Mouse (Mus musculus) brain, adult 2 months (tissue): ENCODE measurements around the gene Kdm3a.

Experiments used
- DNase-seq: peaks from one replicate; pipeline ENCODE4 v3.0.0; 2011; ENCODE audit warnings: low read depth, low spot score

The Kdm3a gene

GRCm38 (mm10) chr6:71632829-71633662, at the start of gene Kdm3a:
Gene Kdm3a, minus strand, starts transcription at chr6:71632990.
- DNase-seq = peak; percentile 100

GRCm38 (mm10) chr6:71678891-71679290, 46.1 kb upstream of the Kdm3a start:
- DNase-seq = no peak

GRCm38 (mm10) chr6:71673166-71673565, 40.4 kb upstream of the Kdm3a start:
- peak; percentile 6 for DNase-seq

- no peak for DNase-seq
Observed at GRCm38 (mm10) chr6:71664511-71664910, 31.7 kb upstream of the Kdm3a start.

- no peak for DNase-seq
Observed at GRCm38 (mm10) chr6:71658290-71658689, 25.5 kb upstream of the Kdm3a start.

GRCm38 (mm10) chr6:71655835-71656234, 23.0 kb upstream of the Kdm3a start:
- DNase-seq = no peak

GRCm38 (mm10) chr6:71651868-71652267, 19.1 kb upstream of the Kdm3a start:
- no peak for DNase-seq

- DNase-seq = no peak
Observed at GRCm38 (mm10) chr6:71632486-71632828, 333 bp downstream of the Kdm3a start.

GRCm38 (mm10) chr6:71631706-71632461, 906 bp downstream of the Kdm3a start:
- peak; percentile 65 for DNase-seq

GRCm38 (mm10) chr6:71631196-71631595, 1.6 kb downstream of the Kdm3a start:
- no peak for DNase-seq

- no peak for DNase-seq
Observed at GRCm38 (mm10) chr6:71627325-71627724, 5.5 kb downstream of the Kdm3a start.

GRCm38 (mm10) chr6:71625984-71626383, 6.8 kb downstream of the Kdm3a start:
- DNase-seq = no peak

- no peak for DNase-seq
Observed at GRCm38 (mm10) chr6:71624723-71625122, 8.1 kb downstream of the Kdm3a start.

- DNase-seq = peak; percentile 61
Observed at GRCm38 (mm10) chr6:71621981-71622380, 10.8 kb downstream of the Kdm3a start.

- DNase-seq = no peak
Observed at GRCm38 (mm10) chr6:71621551-71621950, 11.2 kb downstream of the Kdm3a start.

- DNase-seq = peak; percentile 19
Observed at GRCm38 (mm10) chr6:71616959-71617358, 15.8 kb downstream of the Kdm3a start.

GRCm38 (mm10) chr6:71613225-71613624, 19.6 kb downstream of the Kdm3a start:
- DNase-seq = no peak

GRCm38 (mm10) chr6:71609968-71610367, 22.8 kb downstream of the Kdm3a start:
- DNase-seq = peak; percentile 75

GRCm38 (mm10) chr6:71608994-71609393, 23.8 kb downstream of the Kdm3a start:
- no peak for DNase-seq

- DNase-seq = peak; percentile 37
Observed at GRCm38 (mm10) chr6:71607756-71608155, 25.0 kb downstream of the Kdm3a start.

GRCm38 (mm10) chr6:71590154-71590553, 42.6 kb downstream of the Kdm3a start:
- no peak for DNase-seq

GRCm38 (mm10) chr6:71589401-71589800, 43.4 kb downstream of the Kdm3a start:
- DNase-seq = no peak

GRCm38 (mm10) chr6:71583198-71583597, 49.6 kb downstream of the Kdm3a start:
- peak; percentile 35 for DNase-seq
